Mouse (Mus musculus) midbrain, embryonic 15.5 days (tissue): ENCODE results near the gene Itpr1. TPM values are rescaled to one million over a fixed set of nuclear protein-coding genes. Genes with fewer than 3 reads are reported as not detected.
A peak's percentile ranks its signal among the peaks of the same experiment; 100 is the strongest.

ENCODE experiments used
- ATAC-seq: fragments of 200-750 bp; cut with Nextera tagmentation; replicated peaks from 2 replicates; pipeline ENCODE4 v1.8.0; 2017; ENCODE audit warnings: moderate TSS enrichment
- H3K27ac ChIP-seq: fragments of 300-500 bp; sonication (generic); 2 replicates; pipeline ENCODE4 v1.5.1; 2015; ENCODE audit warnings: mild to moderate bottlenecking, inconsistent platforms
- H3K27me3 ChIP-seq: fragments of 300-500 bp; sonication (generic); replicated peaks from 2 replicates; pipeline ENCODE4 v1.6.1; 2015; ENCODE audit warnings: inconsistent platforms
- H3K36me3 ChIP-seq: fragments of 300-500 bp; sonication (generic); replicated peaks from 2 replicates; pipeline ENCODE4 v1.6.1; 2015; ENCODE audit warnings: inconsistent platforms
- H3K4me1 ChIP-seq: fragments of 300-500 bp; sonication (generic); 2 replicates; pipeline ENCODE4 v1.6.1; 2015; ENCODE audit warnings: inconsistent platforms
- H3K4me2 ChIP-seq: fragments of 300-500 bp; sonication (generic); 2 replicates; pipeline ENCODE4 v1.6.1; 2015; ENCODE audit warnings: inconsistent platforms, mild to moderate bottlenecking, moderate library complexity
- H3K4me3 ChIP-seq: fragments of 300-500 bp; sonication (generic); 2 replicates; pipeline ENCODE4 v1.5.1; 2015; ENCODE audit warnings: mild to moderate bottlenecking, inconsistent platforms
- H3K9ac ChIP-seq: fragments of 300-500 bp; sonication (generic); 2 replicates; pipeline ENCODE4 v1.6.1; 2015; ENCODE audit warnings: mild to moderate bottlenecking, inconsistent platforms
- H3K9me3 ChIP-seq: fragments of 300-500 bp; sonication (generic); 2 replicates; pipeline ENCODE4 v1.6.1; 2016; ENCODE audit warnings: inconsistent platforms
- WGBS: fragments of 180-500 bp; shearing (Covaris S2); methylation state at CpG from one replicate; pipeline ENCODE4 v1.1.7; 2015; ENCODE audit warnings: mixed read lengths; 5-methylcytosine and 5-hydroxymethylcytosine counted together
- polyA plus RNA-seq: library from polyadenylated mRNA; unstranded; fragments of >200 nt; fragmentation: Nextera tagmentation; extraction: Ambion mirVana; gene quantifications from 2 replicates; pipeline ENCODE4 v1.2.1, GENCODE M21; 2015

Itpr1 gene
- polyA plus RNA-seq, 1 experiment from 2014 or later = 4.7 TPM

GRCm38 (mm10) chr6:108216832-108217231, 3.9 kb downstream of the Itpr1 start:
- H3K27me3 ChIP-seq = 0 out of 2 replicates have a peak, but pooled peaks cover 1% of the 10 kb centered on the region
- no peak overlapping the region for H3K4me3 ChIP-seq
- no peak for ATAC-seq
- H3K4me1 ChIP-seq = peaks cover 5% of the 10 kb centered on the region; the same call in 1 of the 2 replicates
- H3K9ac ChIP-seq = no peak overlapping the region
- no peaks in the 10 kb centered on the region for H3K9me3 ChIP-seq
- H3K27ac ChIP-seq = no peak overlapping the region
- no peaks in the 10 kb centered on the region for H3K36me3 ChIP-seq
- H3K4me2 ChIP-seq = no peak overlapping the region
- WGBS = 93% methylated on average over 8 of the region's 8 CpGs

GRCm38 (mm10) chr6:108217987-108218386, 5.1 kb downstream of the Itpr1 start:
- H3K27me3 ChIP-seq = no peaks in the 10 kb centered on the region
- ATAC-seq = no peak
- WGBS = 89% methylated on average over 3 of the region's 3 CpGs
- no peaks in the 10 kb centered on the region for H3K9me3 ChIP-seq
- H3K9ac ChIP-seq = no peak overlapping the region
- H3K27ac ChIP-seq = no peak overlapping the region
- no peaks in the 10 kb centered on the region for H3K36me3 ChIP-seq
- no peak overlapping the region for H3K4me2 ChIP-seq
- peaks cover 5% of the 10 kb centered on the region; the same call in 1 of the 2 replicates for H3K4me1 ChIP-seq
- no peak overlapping the region for H3K4me3 ChIP-seq

GRCm38 (mm10) chr6:108222435-108222834, 9.5 kb downstream of the Itpr1 start:
- ATAC-seq = no peak
- Histone ChIP-seq H3K4me1 (no peaks in the 10 kb centered on the region), H3K9ac (no peak overlapping the region), H3K4me2 (no peak overlapping the region), H3K36me3 (no peaks in the 10 kb centered on the region), H3K4me3 (no peak overlapping the region), H3K27ac (no peak overlapping the region), H3K9me3 (no peaks in the 10 kb centered on the region), H3K27me3 (no peaks in the 10 kb centered on the region)
- WGBS = 65% methylated on average over 5 of the region's 5 CpGs

GRCm38 (mm10) chr6:108222875-108223274, 10.0 kb downstream of the Itpr1 start:
- H3K4me2 ChIP-seq = no peak overlapping the region
- H3K27ac ChIP-seq = no peak overlapping the region
- H3K4me3 ChIP-seq = no peak overlapping the region
- H3K27me3 ChIP-seq = no peaks in the 10 kb centered on the region
- WGBS = 93% methylated on average over 5 of the region's 5 CpGs
- no peak overlapping the region for H3K9ac ChIP-seq
- H3K9me3 ChIP-seq = no peaks in the 10 kb centered on the region
- H3K4me1 ChIP-seq = no peaks in the 10 kb centered on the region
- ATAC-seq = no peak
- H3K36me3 ChIP-seq = no peaks in the 10 kb centered on the region

- no peak for ATAC-seq
- no peaks in the 10 kb centered on the region for H3K4me1 ChIP-seq
- no peak overlapping the region for H3K4me2 ChIP-seq
- WGBS = 96% methylated on average over 4 of the region's 4 CpGs
- H3K27me3 ChIP-seq = no peaks in the 10 kb centered on the region
- no peak overlapping the region for H3K4me3 ChIP-seq
- H3K9me3 ChIP-seq = no peaks in the 10 kb centered on the region
- no peak overlapping the region for H3K9ac ChIP-seq
- H3K36me3 ChIP-seq = no peaks in the 10 kb centered on the region
- H3K27ac ChIP-seq = no peak overlapping the region
These were observed 11.5 kb downstream of the Itpr1 start for GRCm38 (mm10) chr6:108224361-108224760.

GRCm38 (mm10) chr6:108225027-108225426, 12.1 kb downstream of the Itpr1 start:
- no peak overlapping the region for H3K9ac ChIP-seq
- no peak for ATAC-seq
- no peak overlapping the region for H3K27ac ChIP-seq
- H3K27me3 ChIP-seq = no peaks in the 10 kb centered on the region
- 96% methylated on average over 2 of the region's 2 CpGs for WGBS
- H3K4me1 ChIP-seq = no peaks in the 10 kb centered on the region
- H3K9me3 ChIP-seq = no peaks in the 10 kb centered on the region
- H3K36me3 ChIP-seq = no peaks in the 10 kb centered on the region
- no peak overlapping the region for H3K4me3 ChIP-seq
- no peak overlapping the region for H3K4me2 ChIP-seq

- Histone ChIP-seq H3K4me1 (no peaks in the 10 kb centered on the region), H3K36me3 (no peaks in the 10 kb centered on the region), H3K9ac (no peak overlapping the region), H3K4me2 (no peak overlapping the region), H3K4me3 (no peak overlapping the region), H3K27ac (no peak overlapping the region), H3K9me3 (no peaks in the 10 kb centered on the region), H3K27me3 (no peaks in the 10 kb centered on the region)
- WGBS = 77% methylated on average over 7 of the region's 7 CpGs
- no peak for ATAC-seq
These were observed 13.3 kb downstream of the Itpr1 start for GRCm38 (mm10) chr6:108226230-108226629.

- no peak overlapping the region for H3K4me3 ChIP-seq
- no peak overlapping the region for H3K4me2 ChIP-seq
- H3K27me3 ChIP-seq = no peaks in the 10 kb centered on the region
- no peak overlapping the region for H3K27ac ChIP-seq
- H3K9ac ChIP-seq = no peak overlapping the region
- no peaks in the 10 kb centered on the region for H3K36me3 ChIP-seq
- ATAC-seq = no peak
- no peaks in the 10 kb centered on the region for H3K4me1 ChIP-seq
- 91% methylated on average over 6 of the region's 6 CpGs for WGBS
- H3K9me3 ChIP-seq = no peaks in the 10 kb centered on the region
These were observed 14.6 kb downstream of the Itpr1 start for GRCm38 (mm10) chr6:108227461-108227860.

- Histone ChIP-seq H3K4me2 (no peak overlapping the region), H3K4me3 (no peak overlapping the region), H3K36me3 (no peaks in the 10 kb centered on the region), H3K27me3 (no peaks in the 10 kb centered on the region), H3K9me3 (no peaks in the 10 kb centered on the region), H3K4me1 (no peaks in the 10 kb centered on the region), H3K9ac (no peak overlapping the region), H3K27ac (no peak overlapping the region)
- 79% methylated on average over 6 of the region's 6 CpGs for WGBS
- no peak for ATAC-seq
These were observed 15.2 kb downstream of the Itpr1 start for GRCm38 (mm10) chr6:108228048-108228447.

- Histone ChIP-seq H3K4me3 (no peak overlapping the region), H3K4me1 (no peaks in the 10 kb centered on the region), H3K9ac (no peak overlapping the region), H3K36me3 (no peaks in the 10 kb centered on the region), H3K9me3 (no peaks in the 10 kb centered on the region), H3K4me2 (no peak overlapping the region), H3K27ac (no peak overlapping the region), H3K27me3 (no peaks in the 10 kb centered on the region)
- ATAC-seq = peak; percentile 54; the same call in 1 of the 2 replicates
- WGBS = 13% methylated on average over 2 of the region's 2 CpGs
These were observed 15.7 kb downstream of the Itpr1 start for GRCm38 (mm10) chr6:108228601-108229000.

- H3K9me3 ChIP-seq = no peaks in the 10 kb centered on the region
- no peak for ATAC-seq
- WGBS = 86% methylated on average over 3 of the region's 3 CpGs
These were observed 17.7 kb downstream of the Itpr1 start for GRCm38 (mm10) chr6:108230608-108231007.

GRCm38 (mm10) chr6:108231892-108232710, 19.2 kb downstream of the Itpr1 start:
- no peak for ATAC-seq
- Histone ChIP-seq H3K4me1 (peaks cover 9% of the 10 kb centered on the region), H3K27me3 (no peaks in the 10 kb centered on the region), H3K9ac (no peak overlapping the region), H3K27ac (no peak overlapping the region), H3K9me3 (no peaks in the 10 kb centered on the region), H3K36me3 (no peaks in the 10 kb centered on the region), H3K4me2 (no peak overlapping the region), H3K4me3 (no peak overlapping the region)
- WGBS = 84% methylated on average over 11 of the region's 11 CpGs

More at GRCm38 (mm10) chr6:108230608-108231007, 17.7 kb downstream of the Itpr1 start:
- Histone ChIP-seq H3K4me2 (no peak overlapping the region), H3K9ac (no peak overlapping the region), H3K4me1 (no peaks in the 10 kb centered on the region), H3K27ac (no peak overlapping the region), H3K4me3 (no peak overlapping the region), H3K36me3 (no peaks in the 10 kb centered on the region), H3K27me3 (no peaks in the 10 kb centered on the region)

GRCm38 (mm10) chr6:108233070-108233469, 20.2 kb downstream of the Itpr1 start:
- whole genome bisulfite sequencing = 79% methylated on average over 6 of the region's 6 CpGs
- Histone ChIP-seq H3K4me3 (no peak overlapping the region), H3K9ac (no peak overlapping the region), H3K27me3 (no peaks in the 10 kb centered on the region), H3K9me3 (no peaks in the 10 kb centered on the region), H3K4me2 (no peak overlapping the region), H3K4me1 (peaks cover 15% of the 10 kb centered on the region), H3K36me3 (no peaks in the 10 kb centered on the region), H3K27ac (no peak overlapping the region)
- ATAC-seq = no peak
